Mouse (Mus musculus): ENCODE measurements around the gene Rxylt1. TPM values are rescaled to one million over a fixed set of nuclear protein-coding genes. Genes with fewer than 3 reads are reported as not detected.
A peak's percentile ranks its signal among the peaks of the same experiment; 100 is the strongest.

Rxylt1 gene
- polyA plus RNA-seq (2015; fragmentation: Nextera tagmentation; extraction: Ambion mirVana), result 38.0 and 38.5 TPM in 2 replicates

DNA sequence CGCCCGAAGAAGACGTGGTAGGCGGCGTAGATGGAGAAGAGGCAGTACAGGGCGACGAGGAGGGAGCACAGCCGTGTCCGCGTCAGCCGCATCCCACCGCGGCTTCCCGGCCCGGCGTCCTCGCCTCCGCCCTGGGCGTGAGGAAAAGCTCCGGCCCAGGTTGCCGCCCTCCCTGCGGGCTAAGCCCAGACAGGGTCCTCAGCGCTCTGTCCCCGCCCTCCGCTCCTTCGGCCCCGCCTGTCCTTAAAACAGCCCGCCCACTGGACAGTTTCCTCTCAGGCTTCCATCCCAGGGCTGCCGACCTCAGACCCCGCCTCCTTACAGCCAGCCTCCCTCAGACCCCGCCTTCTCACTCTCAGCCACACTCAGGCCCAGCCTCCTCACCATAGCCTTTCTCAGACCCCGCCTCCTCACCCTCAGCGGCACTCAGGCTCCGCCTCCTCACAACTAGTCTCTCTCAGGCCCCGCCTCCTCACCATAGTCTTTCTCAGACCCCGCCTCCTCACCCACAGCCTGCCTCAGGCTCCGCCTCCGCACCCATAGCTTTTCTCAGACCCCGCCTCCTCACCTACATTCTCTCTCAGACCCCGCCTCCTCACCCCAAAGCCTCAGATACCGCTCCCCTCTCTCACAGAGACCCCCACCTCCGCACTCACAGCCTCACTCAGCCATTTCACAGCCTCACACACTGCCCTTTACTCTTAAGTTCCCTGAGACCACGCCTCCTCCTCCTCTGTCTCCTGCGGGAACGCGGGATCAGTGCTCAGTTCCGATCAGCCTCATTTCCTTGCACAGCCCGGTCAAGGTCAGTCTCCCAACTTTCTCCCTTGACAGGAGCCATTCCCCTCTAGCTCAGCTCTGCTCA is at the start of gene Rxylt1:
Rxylt1 (minus strand) TSS at position 392 of the 865 bp plus-strand sequence.
- Histone ChIP-seq H3K4me2 (peak within 1 kb of the TSS; percentile 70), H3K36me3 (peaks cover 7% of the 10 kb centered on the region; the same call in 1 of the 2 replicates), H3K9ac (peak within 1 kb of the TSS; percentile 89), H3K27me3 (no peaks in the 10 kb centered on the region), H3K27ac (peak within 1 kb of the TSS; percentile 91), H3K4me1 (replicated peaks) (peaks cover 11% of the 10 kb centered on the region), H3K9me3 (no peaks in the 10 kb centered on the region), H3K4me3 (peak within 1 kb of the TSS; percentile 77)
- ATAC-seq (ENCODE audit: low FRiP score), result peak; percentile 97
- WGBS, result 3% methylated on average over 41 of the region's 48 CpGs

GRCm38 (mm10) chr10:122121290-122121970 is 24.3 kb upstream of the Rxylt1 start:
- ATAC-seq (ENCODE audit: low FRiP score), result no peak

GRCm38 (mm10) chr10:122120500-122121289 is 23.5 kb upstream of the Rxylt1 start:
- H3K4me3 ChIP-seq, result peak overlapping the region; percentile 16
- no peak for ATAC-seq (ENCODE audit: low FRiP score)

More at GRCm38 (mm10) chr10:122121290-122121970, 24.3 kb upstream of the Rxylt1 start:
- H3K27ac ChIP-seq, result no peak overlapping the region
- no peaks in the 10 kb centered on the region for H3K9me3 ChIP-seq
- H3K4me2 ChIP-seq, result peak overlapping the region; percentile 40
- no peaks in the 10 kb centered on the region for H3K27me3 ChIP-seq
- H3K4me3 ChIP-seq, result peak overlapping the region; percentile 16
- no peak overlapping the region for H3K9ac ChIP-seq
- WGBS, result 76% methylated on average over 21 of the region's 21 CpGs
- no peaks in the 10 kb centered on the region for H3K36me3 ChIP-seq
- peaks cover 7% of the 10 kb centered on the region; the same call in 1 of the 2 replicates for H3K4me1 ChIP-seq (replicated peaks)

GRCm38 (mm10) chr10:122119451-122119850 is 22.3 kb upstream of the Rxylt1 start:
- Histone ChIP-seq H3K4me1 (replicated peaks) (peaks cover 7% of the 10 kb centered on the region; the same call in 1 of the 2 replicates), H3K4me2 (no peak overlapping the region), H3K9ac (no peak overlapping the region), H3K4me3 (no peak overlapping the region), H3K27ac (no peak overlapping the region), H3K27me3 (no peaks in the 10 kb centered on the region), H3K36me3 (no peaks in the 10 kb centered on the region), H3K9me3 (no peaks in the 10 kb centered on the region)
- WGBS, result 78% methylated on average over 6 of the region's 6 CpGs
- ATAC-seq (ENCODE audit: low FRiP score), result no peak

More at GRCm38 (mm10) chr10:122120500-122121289, 23.5 kb upstream of the Rxylt1 start:
- H3K4me1 ChIP-seq (replicated peaks), result peaks cover 7% of the 10 kb centered on the region; the same call in 1 of the 2 replicates
- 0 out of 2 replicates have a peak overlapping the region, but pooled peaks have one; percentile 30 for H3K9ac ChIP-seq
- no peaks in the 10 kb centered on the region for H3K36me3 ChIP-seq
- peak overlapping the region; percentile 40 for H3K4me2 ChIP-seq
- H3K27me3 ChIP-seq, result no peaks in the 10 kb centered on the region
- WGBS, result 32% methylated on average over 16 of the region's 16 CpGs
- H3K27ac ChIP-seq, result no peak overlapping the region
- H3K9me3 ChIP-seq, result no peaks in the 10 kb centered on the region

GRCm38 (mm10) chr10:122116636-122117035 is 19.5 kb upstream of the Rxylt1 start:
- Histone ChIP-seq H3K4me2 (no peak overlapping the region), H3K27me3 (no peaks in the 10 kb centered on the region), H3K9me3 (no peaks in the 10 kb centered on the region), H3K4me3 (no peak overlapping the region), H3K4me1 (replicated peaks) (peaks cover 7% of the 10 kb centered on the region; the same call in 1 of the 2 replicates), H3K27ac (no peak overlapping the region), H3K36me3 (no peaks in the 10 kb centered on the region), H3K9ac (no peak overlapping the region)
- 94% methylated on average over 11 of the region's 11 CpGs for WGBS
- no peak for ATAC-seq (ENCODE audit: low FRiP score)

- Histone ChIP-seq H3K4me1 (replicated peaks) (no peaks in the 10 kb centered on the region), H3K36me3 (no peaks in the 10 kb centered on the region), H3K9ac (no peak overlapping the region), H3K9me3 (no peaks in the 10 kb centered on the region), H3K27me3 (no peaks in the 10 kb centered on the region; the same call in 1 of the 2 replicates), H3K4me3 (no peak overlapping the region), H3K4me2 (no peak overlapping the region), H3K27ac (no peak overlapping the region)
- 67% methylated on average over 3 of the region's 3 CpGs for WGBS
- no peak for ATAC-seq (ENCODE audit: low FRiP score)
Measured at GRCm38 (mm10) chr10:122106633-122107028, 9.5 kb upstream of the Rxylt1 start.

GRCm38 (mm10) chr10:122105889-122106632 is 8.9 kb upstream of the Rxylt1 start:
- Histone ChIP-seq H3K27me3 (no peaks in the 10 kb centered on the region; the same call in 1 of the 2 replicates), H3K4me2 (no peak overlapping the region), H3K9ac (no peak overlapping the region), H3K4me3 (no peak overlapping the region), H3K9me3 (no peaks in the 10 kb centered on the region), H3K27ac (no peak overlapping the region), H3K36me3 (no peaks in the 10 kb centered on the region), H3K4me1 (replicated peaks) (no peaks in the 10 kb centered on the region)
- WGBS, result 65% methylated on average over 10 of the region's 10 CpGs
- ATAC-seq (ENCODE audit: low FRiP score), result no peak

- WGBS, result 3% methylated on average over 3 of the region's 3 CpGs
- Histone ChIP-seq H3K36me3 (no peaks in the 10 kb centered on the region), H3K4me1 (replicated peaks) (no peaks in the 10 kb centered on the region), H3K9me3 (no peaks in the 10 kb centered on the region), H3K27ac (no peak overlapping the region), H3K4me2 (no peak overlapping the region), H3K27me3 (no peaks in the 10 kb centered on the region; the same call in 1 of the 2 replicates), H3K4me3 (no peak overlapping the region), H3K9ac (no peak overlapping the region)
- ATAC-seq (ENCODE audit: low FRiP score), result 0 out of 2 replicates have a peak, but pooled peaks have one; percentile 69
Measured at GRCm38 (mm10) chr10:122105407-122105806, 8.2 kb upstream of the Rxylt1 start.

- Histone ChIP-seq H3K4me1 (replicated peaks) (no peaks in the 10 kb centered on the region), H3K9ac (no peak overlapping the region), H3K9me3 (no peaks in the 10 kb centered on the region), H3K27me3 (no peaks in the 10 kb centered on the region; the same call in 1 of the 2 replicates), H3K4me3 (no peak overlapping the region), H3K27ac (no peak overlapping the region), H3K4me2 (no peak overlapping the region), H3K36me3 (no peaks in the 10 kb centered on the region)
- WGBS, result 80% methylated on average over 5 of the region's 5 CpGs
- ATAC-seq (ENCODE audit: low FRiP score), result no peak
Measured at GRCm38 (mm10) chr10:122102675-122103074, 5.5 kb upstream of the Rxylt1 start.

DNA sequence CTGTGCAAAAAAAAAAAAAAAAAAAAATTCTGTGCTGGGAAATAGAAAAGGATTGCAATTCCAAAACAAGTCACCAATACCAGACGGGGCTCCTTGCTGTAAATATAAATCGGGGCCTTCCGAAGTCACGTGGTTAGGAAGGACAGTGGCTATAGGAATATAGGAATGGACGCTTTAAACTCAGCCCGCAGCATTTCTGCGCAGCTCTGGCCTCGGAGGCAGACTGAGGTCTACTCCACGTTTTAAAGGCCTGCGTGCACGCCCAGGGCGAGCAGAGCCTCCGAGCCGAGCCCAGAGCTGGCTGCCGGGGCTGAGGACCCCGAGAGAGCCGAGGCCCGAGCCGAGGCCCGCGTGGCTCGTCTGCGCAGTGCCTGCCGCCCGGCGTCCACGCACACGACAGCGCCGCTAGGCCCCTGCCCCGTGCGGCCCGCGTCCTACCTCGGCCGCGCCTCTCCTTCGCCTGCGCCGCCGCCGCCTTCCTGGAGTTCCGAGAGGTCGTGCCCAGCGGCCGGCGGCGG is 650 bp downstream of the Rxylt1 start:
- Histone ChIP-seq H3K9me3 (no peaks in the 10 kb centered on the region), H3K9ac (peak overlapping the region; percentile 89), H3K27me3 (no peaks in the 10 kb centered on the region), H3K4me3 (peak overlapping the region; percentile 77), H3K27ac (peak overlapping the region; percentile 91), H3K4me1 (replicated peaks) (peaks cover 11% of the 10 kb centered on the region), H3K4me2 (peak overlapping the region; percentile 70), H3K36me3 (peaks cover 11% of the 10 kb centered on the region)
- ATAC-seq (ENCODE audit: low FRiP score), result peak; percentile 84
- WGBS, result 0% methylated on average over 48 of the region's 48 CpGs

- WGBS, result 100% methylated on average over 1 of the region's 1 CpGs
- no peak overlapping the region for H3K27ac ChIP-seq
- H3K9ac ChIP-seq, result no peak overlapping the region
- peaks cover 6% of the 10 kb centered on the region for H3K4me1 ChIP-seq (replicated peaks)
- peaks cover 54% of the 10 kb centered on the region for H3K36me3 ChIP-seq
- H3K27me3 ChIP-seq, result no peaks in the 10 kb centered on the region
- ATAC-seq (ENCODE audit: low FRiP score), result no peak
- peaks cover 16% of the 10 kb centered on the region for H3K9me3 ChIP-seq
- H3K4me2 ChIP-seq, result no peak overlapping the region
- no peak overlapping the region for H3K4me3 ChIP-seq
Measured at GRCm38 (mm10) chr10:122090472-122090871, 6.7 kb downstream of the Rxylt1 start.

Measured in hindbrain, embryonic 13.5 days (tissue).